Mouse (Mus musculus) retina, postnatal 7 days (tissue): ENCODE measurements at regions not wholly inside any gene's neighbourhood (a gene's known extent, or its start where the extent isn't known, plus 50 kb on each side); places are given as distances from the start of the nearest gene placed in this dataset.

Source experiments
- DNase-seq: peaks from one replicate; pipeline ENCODE4 v3.0.0-alpha.2; 2012; ENCODE audit warnings: low read depth, low spot score

- DNase-seq = no peak
Observed at GRCm38 (mm10) chr8:35235815-35236509, 529.6 kb upstream of the Gm19410 start.

- DNase-seq = no peak
Observed at GRCm38 (mm10) chr8:35237279-35237678, 528.3 kb upstream of the Gm19410 start.

- no peak for DNase-seq
Observed at GRCm38 (mm10) chr8:35240884-35241283, 524.7 kb upstream of the Gm19410 start.

GRCm38 (mm10) chr8:35243555-35243954 lies 522.0 kb upstream of the Gm19410 start:
- no peak for DNase-seq

- DNase-seq = no peak
Observed at GRCm38 (mm10) chr8:35249747-35250375, 515.7 kb upstream of the Gm19410 start.

GRCm38 (mm10) chr8:35250641-35251040 lies 514.9 kb upstream of the Gm19410 start:
- DNase-seq = no peak

- DNase-seq = no peak
Observed at GRCm38 (mm10) chr8:35253946-35254345, 511.6 kb upstream of the Gm19410 start.

GRCm38 (mm10) chr8:35255327-35255726 lies 510.3 kb upstream of the Gm19410 start:
- no peak for DNase-seq

GRCm38 (mm10) chr8:35256958-35257357 lies 508.6 kb upstream of the Gm19410 start:
- DNase-seq = no peak

- DNase-seq = no peak
Observed at GRCm38 (mm10) chr8:35268221-35268620, 497.4 kb upstream of the Gm19410 start.

GRCm38 (mm10) chr8:35268986-35269385 lies 496.6 kb upstream of the Gm19410 start:
- DNase-seq = no peak

GRCm38 (mm10) chr8:35275972-35276371 lies 489.6 kb upstream of the Gm19410 start:
- DNase-seq = peak; percentile 6

- DNase-seq = no peak
Observed at GRCm38 (mm10) chr8:35276460-35276859, 489.1 kb upstream of the Gm19410 start.

- no peak for DNase-seq
Observed at GRCm38 (mm10) chr8:35278946-35279345, 486.6 kb upstream of the Gm19410 start.

GRCm38 (mm10) chr8:35280741-35281140 lies 484.8 kb upstream of the Gm19410 start:
- no peak for DNase-seq

GRCm38 (mm10) chr8:35283366-35283765 lies 482.2 kb upstream of the Gm19410 start:
- no peak for DNase-seq

- no peak for DNase-seq
Observed at GRCm38 (mm10) chr8:35289018-35289417, 476.6 kb upstream of the Gm19410 start.

GRCm38 (mm10) chr8:35289967-35290366 lies 475.6 kb upstream of the Gm19410 start:
- no peak for DNase-seq

GRCm38 (mm10) chr8:35293437-35294126 lies 472.0 kb upstream of the Gm19410 start:
- DNase-seq = no peak

GRCm38 (mm10) chr8:35296936-35297335 lies 468.7 kb upstream of the Gm19410 start:
- no peak for DNase-seq

- DNase-seq = no peak
Observed at GRCm38 (mm10) chr8:35299088-35299487, 466.5 kb upstream of the Gm19410 start.

GRCm38 (mm10) chr8:35300359-35300758 lies 465.2 kb upstream of the Gm19410 start:
- DNase-seq = no peak
